Mouse (Mus musculus) heart, embryonic 10.5 days (tissue): ENCODE measurements around the gene Bicra. TPM values are rescaled to one million over a fixed set of nuclear protein-coding genes. Genes with fewer than 3 reads are reported as not detected.

ENCODE experiments used
- DNase-seq: peaks from one replicate; pipeline ENCODE4 v3.0.0-alpha.2; 2017; ENCODE audit warnings: low spot score
- H3K27ac ChIP-seq: fragments of 300-500 bp; sonication (generic); 2 replicates; pipeline ENCODE4 v1.5.1; 2016; ENCODE audit warnings: mild to moderate bottlenecking
- H3K27me3 ChIP-seq: fragments of 300-500 bp; sonication (generic); 2 replicates; pipeline ENCODE4 v1.6.1; 2016; ENCODE audit warnings: mild to moderate bottlenecking; ENCODE audit not compliant: poor library complexity, insufficient read depth, severe bottlenecking
- H3K36me3 ChIP-seq: fragments of 300-500 bp; sonication (generic); 2 replicates; pipeline ENCODE4 v1.6.1; 2016; ENCODE audit warnings: mild to moderate bottlenecking, moderate library complexity
- H3K4me1 ChIP-seq: fragments of 300-500 bp; sonication (generic); 2 replicates; pipeline ENCODE4 v1.6.1; 2016; ENCODE audit warnings: mild to moderate bottlenecking
- H3K4me3 ChIP-seq: fragments of 300-500 bp; sonication (generic); 2 replicates; pipeline ENCODE4 v1.5.1; 2016; ENCODE audit warnings: mild to moderate bottlenecking, moderate library complexity
- H3K9me3 ChIP-seq: fragments of 300-500 bp; sonication (generic); 2 replicates; pipeline ENCODE4 v1.6.1; 2016; ENCODE audit warnings: mild to moderate bottlenecking, moderate library complexity
- WGBS: fragments of 180-500 bp; shearing (Covaris S2); methylation state at CpG from one replicate; pipeline ENCODE4 v1.1.7; 2016; 5-methylcytosine and 5-hydroxymethylcytosine counted together
- polyA plus RNA-seq: library from polyadenylated mRNA; unstranded; fragments of >200 nt; fragmentation: Nextera tagmentation; extraction: Ambion mirVana; gene quantifications from 2 replicates; pipeline ENCODE4 v1.2.1, GENCODE M21; 2016

Bicra gene
- polyA plus RNA-seq, result 5.8 and 7.4 TPM in 2 replicates

GRCm38 (mm10) chr7:16047338-16048146 is at the start of gene Bicra:
Bicra (minus strand) TSS chr7:16047921.
- H3K27me3 ChIP-seq, result no peaks in the 10 kb centered on the region
- peaks cover 59% of the 10 kb centered on the region for H3K4me1 ChIP-seq
- H3K9me3 ChIP-seq, result no peaks in the 10 kb centered on the region
- H3K27ac ChIP-seq, result peak within 1 kb of the TSS; percentile 97
- H3K36me3 ChIP-seq, result no peaks in the 10 kb centered on the region
- under 1% methylated on average over 61 of the region's 69 CpGs for WGBS
- DNase-seq, result peak; percentile 89
- peak within 1 kb of the TSS; percentile 84 for H3K4me3 ChIP-seq

DNA sequence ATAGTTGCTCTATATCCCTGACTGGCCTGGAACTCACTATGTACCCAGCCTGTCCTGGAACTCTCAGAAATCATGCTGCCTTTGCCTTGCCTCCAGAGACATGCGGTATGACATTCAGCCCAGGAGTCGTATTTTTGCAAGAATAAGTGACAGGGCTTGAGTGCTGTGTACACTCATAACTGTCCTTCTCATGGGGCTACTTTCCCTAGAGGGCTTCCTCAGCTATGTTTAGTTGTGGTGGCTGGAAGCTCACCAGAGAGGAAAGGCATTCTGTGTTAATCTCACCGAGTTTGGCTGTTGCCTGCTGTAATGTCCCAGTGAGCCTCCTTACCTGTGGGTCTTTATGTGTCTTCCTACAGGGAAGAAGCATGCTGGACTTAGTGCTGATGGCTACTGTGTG is 46.9 kb upstream of the Bicra start:
- H3K4me1 ChIP-seq, result peaks cover 9% of the 10 kb centered on the region
- H3K27ac ChIP-seq, result no peak overlapping the region
- H3K9me3 ChIP-seq, result no peaks in the 10 kb centered on the region
- 54% methylated on average over 3 of the region's 3 CpGs for WGBS
- H3K4me3 ChIP-seq, result no peak overlapping the region
- peaks cover 11% of the 10 kb centered on the region; the same call in 1 of the 2 replicates for H3K27me3 ChIP-seq
- no peaks in the 10 kb centered on the region for H3K36me3 ChIP-seq
- no peak for DNase-seq

- no peak for DNase-seq
- Histone ChIP-seq H3K36me3 (no peaks in the 10 kb centered on the region), H3K27me3 (0 out of 2 replicates have a peak, but pooled peaks cover under 1% of the 10 kb centered on the region), H3K4me3 (no peak overlapping the region), H3K4me1 (peaks cover 5% of the 10 kb centered on the region; the same call in 1 of the 2 replicates), H3K9me3 (no peaks in the 10 kb centered on the region), H3K27ac (no peak overlapping the region)
- WGBS, result 63% methylated on average over 2 of the region's 2 CpGs
Measured at GRCm38 (mm10) chr7:16087587-16087986, 39.9 kb upstream of the Bicra start.

GRCm38 (mm10) chr7:16083361-16083760 is 35.6 kb upstream of the Bicra start:
- Histone ChIP-seq H3K9me3 (no peaks in the 10 kb centered on the region), H3K4me3 (no peak overlapping the region), H3K27ac (no peak overlapping the region), H3K27me3 (peaks cover 7% of the 10 kb centered on the region; the same call in 1 of the 2 replicates), H3K4me1 (peaks cover 5% of the 10 kb centered on the region; the same call in 1 of the 2 replicates), H3K36me3 (no peaks in the 10 kb centered on the region)
- WGBS, result 41% methylated on average over 4 of the region's 4 CpGs
- DNase-seq, result no peak

GRCm38 (mm10) chr7:16080581-16080980 is 32.9 kb upstream of the Bicra start:
- H3K4me1 ChIP-seq, result peaks cover 5% of the 10 kb centered on the region; the same call in 1 of the 2 replicates
- 66% methylated on average over 4 of the region's 4 CpGs for WGBS
- no peak for DNase-seq
- H3K27me3 ChIP-seq, result peaks cover 13% of the 10 kb centered on the region
- no peaks in the 10 kb centered on the region for H3K9me3 ChIP-seq
- H3K27ac ChIP-seq, result no peak overlapping the region
- no peak overlapping the region for H3K4me3 ChIP-seq
- H3K36me3 ChIP-seq, result no peaks in the 10 kb centered on the region

GRCm38 (mm10) chr7:16079947-16080346 is 32.2 kb upstream of the Bicra start:
- Histone ChIP-seq H3K4me3 (no peak overlapping the region), H3K36me3 (no peaks in the 10 kb centered on the region), H3K27ac (no peak overlapping the region), H3K27me3 (peaks cover 13% of the 10 kb centered on the region), H3K4me1 (peaks cover 5% of the 10 kb centered on the region; the same call in 1 of the 2 replicates), H3K9me3 (no peaks in the 10 kb centered on the region)
- DNase-seq, result no peak
- 67% methylated on average over 1 of the region's 1 CpGs for WGBS

GRCm38 (mm10) chr7:16071906-16072305 is 24.2 kb upstream of the Bicra start:
- Histone ChIP-seq H3K36me3 (no peaks in the 10 kb centered on the region), H3K4me3 (no peak overlapping the region), H3K9me3 (no peaks in the 10 kb centered on the region), H3K27ac (no peak overlapping the region), H3K4me1 (no peaks in the 10 kb centered on the region), H3K27me3 (peaks cover 6% of the 10 kb centered on the region; the same call in 1 of the 2 replicates)
- 74% methylated on average over 6 of the region's 6 CpGs for WGBS
- no peak for DNase-seq

- Histone ChIP-seq H3K9me3 (no peaks in the 10 kb centered on the region), H3K4me3 (no peak overlapping the region), H3K27ac (no peak overlapping the region), H3K36me3 (no peaks in the 10 kb centered on the region), H3K4me1 (no peaks in the 10 kb centered on the region), H3K27me3 (peaks cover under 1% of the 10 kb centered on the region; the same call in 1 of the 2 replicates)
- no peak for DNase-seq
Measured at GRCm38 (mm10) chr7:16070846-16071245, 23.1 kb upstream of the Bicra start.

DNA sequence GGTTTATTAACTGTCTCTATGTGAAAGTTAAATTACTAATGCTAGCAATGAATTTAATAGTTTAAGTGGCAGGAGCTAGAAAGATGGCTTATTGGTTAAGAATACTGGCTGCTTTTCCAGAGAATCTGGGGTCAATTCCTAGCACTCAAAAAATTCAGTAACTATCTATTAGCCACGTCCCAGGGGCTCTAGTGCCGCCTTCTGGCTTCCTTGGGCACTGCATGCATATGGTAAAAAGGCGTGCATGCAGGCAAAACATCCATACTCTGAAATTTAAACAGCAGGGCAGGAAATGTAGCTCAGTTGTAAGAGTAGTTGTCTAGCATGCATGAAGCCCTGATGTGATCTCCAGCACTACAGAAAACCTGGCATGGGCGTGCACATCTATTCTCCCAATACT is 15.8 kb upstream of the Bicra start:
- Histone ChIP-seq H3K27me3 (peaks cover 38% of the 10 kb centered on the region), H3K36me3 (no peaks in the 10 kb centered on the region), H3K27ac (no peak overlapping the region), H3K4me3 (no peak overlapping the region), H3K4me1 (peaks cover 5% of the 10 kb centered on the region; the same call in 1 of the 2 replicates), H3K9me3 (peaks cover 8% of the 10 kb centered on the region; the same call in 1 of the 2 replicates)
- no peak for DNase-seq
- WGBS, result 27% methylated on average over 4 of the region's 4 CpGs

DNA sequence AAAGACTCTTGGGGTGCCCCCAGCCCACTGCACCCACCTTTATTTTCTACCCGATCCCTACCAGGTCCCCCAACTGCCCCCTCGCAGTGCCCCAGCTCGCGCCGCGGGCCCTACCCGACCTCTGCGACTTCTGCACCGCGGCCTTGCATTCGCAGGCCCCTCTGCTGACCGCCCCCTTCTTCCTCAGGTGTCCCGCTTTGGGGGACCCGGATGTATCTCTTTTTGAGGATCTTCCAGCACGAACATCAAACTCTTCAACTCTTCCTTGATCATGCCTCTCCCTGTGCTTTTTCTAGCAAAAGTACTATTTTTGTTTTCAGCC is 14.3 kb upstream of the Bicra start:
- 65% methylated on average over 15 of the region's 15 CpGs for WGBS
- Histone ChIP-seq H3K36me3 (no peaks in the 10 kb centered on the region), H3K27me3 (peaks cover 38% of the 10 kb centered on the region), H3K9me3 (peaks cover 8% of the 10 kb centered on the region; the same call in 1 of the 2 replicates), H3K27ac (no peak overlapping the region), H3K4me3 (peak overlapping the region; percentile 43; the same call in 1 of the 2 replicates), H3K4me1 (peaks cover 5% of the 10 kb centered on the region; the same call in 1 of the 2 replicates)
- no peak for DNase-seq

GRCm38 (mm10) chr7:16061219-16062098 is 13.7 kb upstream of the Bicra start, which contains the start of gene Zfp541:
Zfp541 (plus strand) TSS chr7:16061814.
- Histone ChIP-seq H3K9me3 (peaks cover 8% of the 10 kb centered on the region; the same call in 1 of the 2 replicates), H3K27ac (no peak within 1 kb of the TSS), H3K36me3 (no peaks in the 10 kb centered on the region), H3K27me3 (peaks cover 38% of the 10 kb centered on the region), H3K4me1 (peaks cover 5% of the 10 kb centered on the region; the same call in 1 of the 2 replicates), H3K4me3 (peak within 1 kb of the TSS; percentile 43)
- 44% methylated on average over 77 of the region's 80 CpGs for WGBS
- no peak for DNase-seq

DNA sequence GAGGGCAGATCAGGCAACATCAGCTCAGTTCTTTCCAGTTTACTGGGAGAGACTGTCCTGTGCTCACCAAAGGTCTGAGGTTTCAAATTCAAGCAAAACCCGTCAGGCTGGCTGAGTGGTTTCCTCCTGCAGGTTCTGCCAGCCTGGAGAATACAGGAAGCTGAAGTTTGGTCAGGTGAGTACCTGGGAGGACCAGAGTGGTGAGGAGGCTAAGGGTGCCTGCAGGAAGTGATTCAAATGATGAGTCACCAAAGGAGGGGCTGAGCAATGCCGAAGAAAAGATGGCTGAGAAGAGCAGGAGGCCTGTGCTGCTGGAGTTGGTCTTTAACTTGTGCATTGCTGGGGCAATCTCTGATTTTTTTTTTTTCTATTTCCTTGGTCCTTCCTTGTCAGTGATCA is 9.4 kb upstream of the Bicra start:
- peaks cover 8% of the 10 kb centered on the region; the same call in 1 of the 2 replicates for H3K9me3 ChIP-seq
- H3K4me1 ChIP-seq, result peaks cover 6% of the 10 kb centered on the region; the same call in 1 of the 2 replicates
- whole genome bisulfite sequencing, result 42% methylated on average over 2 of the region's 2 CpGs
- DNase-seq, result no peak
- H3K36me3 ChIP-seq, result no peaks in the 10 kb centered on the region
- no peak overlapping the region for H3K27ac ChIP-seq
- no peak overlapping the region for H3K4me3 ChIP-seq
- peaks cover 24% of the 10 kb centered on the region for H3K27me3 ChIP-seq
